Mouse (Mus musculus) limb, embryonic 11.5 days (tissue): ENCODE results near the gene Sh3bp4. TPM values are rescaled to one million over a fixed set of nuclear protein-coding genes. Genes with fewer than 3 reads are reported as not detected.
A peak's percentile ranks its signal among the peaks of the same experiment; 100 is the strongest.

Experiments used
- ATAC-seq: fragments of 200-750 bp; cut with Nextera tagmentation; 2 replicates; pipeline ENCODE4 v1.8.0; 2017; ENCODE audit warnings: low read depth; ENCODE audit not compliant: insufficient number of reproducible peaks, low FRiP score, low TSS enrichment
- DNase-seq: peaks from one replicate; pipeline ENCODE4 v3.0.0-alpha.2; 2015; ENCODE audit warnings: low spot score
- H3K27ac ChIP-seq: fragments of 300-500 bp; sonication (generic); replicated peaks from 2 replicates; pipeline ENCODE4 v1.5.1; 2014; ENCODE audit warnings: low read depth, mild to moderate bottlenecking, low read length
- H3K27me3 ChIP-seq: fragments of 300-500 bp; sonication (generic); 2 replicates; pipeline ENCODE4 v1.6.1; 2014; ENCODE audit warnings: mild to moderate bottlenecking, low read length, mixed read lengths; ENCODE audit not compliant: control insufficient read depth, insufficient read depth
- H3K36me3 ChIP-seq: fragments of 300-500 bp; sonication (generic); 2 replicates; pipeline ENCODE4 v1.6.1; 2014; ENCODE audit warnings: mild to moderate bottlenecking, low read length, moderate library complexity, mixed read lengths; ENCODE audit not compliant: control insufficient read depth, insufficient read depth
- H3K4me1 ChIP-seq: fragments of 300-500 bp; sonication (generic); 2 replicates; pipeline ENCODE4 v1.6.1; 2014; ENCODE audit warnings: low read length, mixed read lengths; ENCODE audit not compliant: control insufficient read depth, insufficient read depth
- H3K4me2 ChIP-seq: fragments of 300-500 bp; sonication (generic); 2 replicates; pipeline ENCODE4 v1.6.1; 2014; ENCODE audit warnings: low read depth, mild to moderate bottlenecking, moderate library complexity; ENCODE audit not compliant: severe bottlenecking
- H3K4me3 ChIP-seq: fragments of 300-500 bp; sonication (generic); 2 replicates; pipeline ENCODE4 v1.5.1; 2014; ENCODE audit warnings: low read depth, low read length
- H3K9ac ChIP-seq: fragments of 300-500 bp; sonication (generic); 2 replicates; pipeline ENCODE4 v1.6.1; 2014; ENCODE audit warnings: mild to moderate bottlenecking, low read length
- H3K9me3 ChIP-seq: fragments of 300-500 bp; sonication (generic); 2 replicates; pipeline ENCODE4 v1.6.1; 2016; ENCODE audit warnings: low read length; ENCODE audit not compliant: control insufficient read depth
- WGBS: fragments of 180-500 bp; shearing (Covaris S2); extraction: QIAGEN DNeasy Blood & Tissue Kit; methylation state at CpG from one replicate; pipeline ENCODE4 v1.1.7; 2014; 5-methylcytosine and 5-hydroxymethylcytosine counted together
- polyA plus RNA-seq: library from polyadenylated mRNA; unstranded; fragments of >200 nt; fragmentation: Nextera tagmentation; extraction: Ambion mirVana; gene quantifications from 2 replicates; pipeline ENCODE4 v1.2.1, GENCODE M21; 2014

Gene Sh3bp4
- polyA plus RNA-seq, 1 experiment from 2014 or later: 20.6 TPM

GRCm38 (mm10) chr1:89192536-89193220 lies 122.5 kb downstream of the Sh3bp4 start:
- Histone ChIP-seq H3K9me3 (no peaks in the 10 kb centered on the region), H3K4me1 (no peaks in the 10 kb centered on the region), H3K27me3 (no peaks in the 10 kb centered on the region), H3K4me3 (no peak overlapping the region), H3K9ac (no peak overlapping the region), H3K36me3 (no peaks in the 10 kb centered on the region), H3K4me2 (no peak overlapping the region), H3K27ac (no peak overlapping the region)
- peak; percentile 82 for DNase-seq
- WGBS: 75% methylated on average over 11 of the region's 11 CpGs
- no peak for ATAC-seq

DNA sequence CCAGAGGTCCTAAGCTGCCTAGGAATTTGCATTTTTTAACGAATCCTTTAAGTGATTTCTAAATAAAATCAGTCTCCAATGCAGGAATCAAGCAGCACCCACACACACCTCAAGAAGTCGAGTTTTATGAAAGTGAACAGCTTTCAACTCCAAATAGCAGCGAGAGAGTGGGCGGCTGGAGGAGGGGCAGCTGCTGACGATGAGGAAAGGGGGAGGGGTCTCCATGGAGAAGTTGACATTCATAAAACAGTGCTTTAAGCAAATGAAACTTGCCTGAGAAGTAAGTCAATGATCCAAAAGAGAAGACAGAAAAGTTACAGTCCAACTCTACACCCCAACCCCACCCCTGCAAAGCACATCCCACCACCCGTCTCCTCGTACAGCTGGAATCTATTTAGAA lies 123.4 kb downstream of the Sh3bp4 start:
- Histone ChIP-seq H3K4me2 (no peak overlapping the region), H3K36me3 (no peaks in the 10 kb centered on the region), H3K4me1 (no peaks in the 10 kb centered on the region), H3K4me3 (no peak overlapping the region), H3K9me3 (no peaks in the 10 kb centered on the region), H3K27ac (no peak overlapping the region), H3K27me3 (no peaks in the 10 kb centered on the region), H3K9ac (no peak overlapping the region)
- ATAC-seq (no peak), DNase-seq (no peak)
- WGBS: 65% methylated on average over 7 of the region's 7 CpGs

- Histone ChIP-seq H3K4me2 (no peak overlapping the region), H3K4me1 (no peaks in the 10 kb centered on the region), H3K27me3 (no peaks in the 10 kb centered on the region), H3K9ac (no peak overlapping the region), H3K36me3 (no peaks in the 10 kb centered on the region), H3K27ac (no peak overlapping the region), H3K4me3 (no peak overlapping the region), H3K9me3 (no peaks in the 10 kb centered on the region)
- ATAC-seq (peak; percentile 47; the same call in 1 of the 2 replicates), DNase-seq (peak; percentile 83)
- 54% methylated on average over 12 of the region's 12 CpGs for WGBS
Measured at GRCm38 (mm10) chr1:89195827-89196712, 125.9 kb downstream of the Sh3bp4 start.
